Mouse (Mus musculus) ovary, postnatal 36 days (tissue): ENCODE results near the gene Prss40.
"Not testable (repeated sequence)": the region's sequence is repeated elsewhere in the genome, so short reads cannot be mapped to it uniquely, and the experiment has no call there.

Experiments used
- DNase-seq: peaks from one replicate; pipeline ENCODE4 v3.0.0; 2022; ENCODE audit warnings: low spot score, mixed read lengths

The Prss40 gene

GRCm38 (mm10) chr1:34535043-34535698, 25.6 kb downstream of the Prss40 start, which contains the start of gene Cfc1:
TSS of gene Cfc1 (plus strand) at chr1:34535648.
- not testable (repeated sequence) for DNase-seq

GRCm38 (mm10) chr1:34534574-34534973, 26.2 kb downstream of the Prss40 start:
- DNase-seq, result not testable (repeated sequence)

- DNase-seq, result no peak
Measured at GRCm38 (mm10) chr1:34523647-34524046, 37.1 kb downstream of the Prss40 start.

- no peak for DNase-seq
Measured at GRCm38 (mm10) chr1:34522850-34523244, 37.9 kb downstream of the Prss40 start.

GRCm38 (mm10) chr1:34522205-34522849, 38.4 kb downstream of the Prss40 start:
- DNase-seq, result no peak

GRCm38 (mm10) chr1:34518259-34518658, 42.5 kb downstream of the Prss40 start:
- no peak for DNase-seq

- not testable (repeated sequence) for DNase-seq
Measured at GRCm38 (mm10) chr1:34517797-34518196, 42.9 kb downstream of the Prss40 start.

- not testable (repeated sequence) for DNase-seq
Measured at GRCm38 (mm10) chr1:34517297-34517696, 43.4 kb downstream of the Prss40 start.

- DNase-seq, result no peak
Measured at GRCm38 (mm10) chr1:34516595-34516994, 44.1 kb downstream of the Prss40 start.

GRCm38 (mm10) chr1:34513068-34513467, 47.7 kb downstream of the Prss40 start:
- DNase-seq, result no peak

GRCm38 (mm10) chr1:34511027-34511426, 49.7 kb downstream of the Prss40 start:
- peak; percentile 19 for DNase-seq

- DNase-seq, result no peak
Measured at GRCm38 (mm10) chr1:34510575-34510981, 50.2 kb downstream of the Prss40 start.

GRCm38 (mm10) chr1:34507986-34508385, 52.8 kb downstream of the Prss40 start:
- DNase-seq, result no peak

GRCm38 (mm10) chr1:34505970-34506551, 54.7 kb downstream of the Prss40 start:
- no peak for DNase-seq

GRCm38 (mm10) chr1:34505307-34505706, 55.4 kb downstream of the Prss40 start:
- no peak for DNase-seq

- DNase-seq, result no peak
Measured at GRCm38 (mm10) chr1:34502991-34503390, 57.8 kb downstream of the Prss40 start.
